Mouse (Mus musculus) midbrain, embryonic 14.5 days (tissue): ENCODE results near the gene Wdcp. TPM values are rescaled to one million over a fixed set of nuclear protein-coding genes. Genes with fewer than 3 reads are reported as not detected.

Experiments used
- ATAC-seq: fragments of 200-750 bp; cut with Nextera tagmentation; 2 replicates; pipeline ENCODE4 v1.8.0; 2017; ENCODE audit warnings: moderate number of reproducible peaks, moderate library complexity; ENCODE audit not compliant: low FRiP score, low TSS enrichment
- DNase-seq: peaks from one replicate; pipeline ENCODE4 v3.0.0-alpha.2; 2015
- H3K27ac ChIP-seq: fragments of 300-500 bp; sonication (generic); replicated peaks from 2 replicates; pipeline ENCODE4 v1.5.1; 2014; ENCODE audit warnings: mild to moderate bottlenecking, low read depth, low read length, moderate library complexity
- H3K27me3 ChIP-seq: fragments of 300-500 bp; sonication (generic); 2 replicates; pipeline ENCODE4 v1.6.1; 2014; ENCODE audit warnings: low read length, control low read depth, mixed read lengths; ENCODE audit not compliant: control insufficient read depth, insufficient read depth
- H3K36me3 ChIP-seq: fragments of 300-500 bp; sonication (generic); 2 replicates; pipeline ENCODE4 v1.6.1; 2014; ENCODE audit warnings: low read length, control low read depth; ENCODE audit not compliant: control insufficient read depth, insufficient read depth
- H3K4me1 ChIP-seq: fragments of 300-500 bp; sonication (generic); 2 replicates; pipeline ENCODE4 v1.6.1; 2014; ENCODE audit warnings: mild to moderate bottlenecking, antibody characterized with exemption, low read length, control low read depth; ENCODE audit not compliant: control insufficient read depth, insufficient read depth
- H3K4me2 ChIP-seq: fragments of 300-500 bp; sonication (generic); 2 replicates; pipeline ENCODE4 v1.6.1; 2014; ENCODE audit warnings: mild to moderate bottlenecking, low read length, moderate library complexity
- H3K4me3 ChIP-seq: fragments of 300-500 bp; sonication (generic); replicated peaks from 2 replicates; pipeline ENCODE4 v1.5.1; 2014; ENCODE audit warnings: low read depth, low read length
- H3K9ac ChIP-seq: fragments of 300-500 bp; sonication (generic); replicated peaks from 2 replicates; pipeline ENCODE4 v1.6.1; 2014; ENCODE audit warnings: mild to moderate bottlenecking, low read length, moderate library complexity
- H3K9me3 ChIP-seq: fragments of 300-500 bp; sonication (generic); 2 replicates; pipeline ENCODE4 v1.6.1; 2016; ENCODE audit warnings: low read length, control low read depth, mixed read lengths; ENCODE audit not compliant: control insufficient read depth
- WGBS: fragments of 180-500 bp; shearing (Covaris S2); extraction: QIAGEN DNeasy Blood & Tissue Kit; methylation state at CpG from one replicate; pipeline ENCODE4 v1.1.7; 2014; 5-methylcytosine and 5-hydroxymethylcytosine counted together
- polyA plus RNA-seq: library from polyadenylated mRNA; unstranded; fragments of >200 nt; fragmentation: Nextera tagmentation; extraction: Ambion mirVana; gene quantifications from 2 replicates; pipeline ENCODE4 v1.2.1, GENCODE M21; 2014

Gene Wdcp
- polyA plus RNA-seq, 1 experiment from 2014 or later = 10.8 TPM

GRCm38 (mm10) chr12:4889251-4889650, 46.1 kb downstream of the Wdcp start:
- ATAC-seq = no peak
- 89% methylated on average over 2 of the region's 2 CpGs for WGBS

GRCm38 (mm10) chr12:4889891-4890290, 46.8 kb downstream of the Wdcp start:
- no peak for ATAC-seq
- WGBS = 92% methylated on average over 1 of the region's 1 CpGs
- no peaks in the 10 kb centered on the region for H3K9me3 ChIP-seq
- no peaks in the 10 kb centered on the region for H3K4me1 ChIP-seq
- no peak overlapping the region for H3K4me3 ChIP-seq
- H3K27ac ChIP-seq = no peak overlapping the region
- peaks cover 29% of the 10 kb centered on the region for H3K36me3 ChIP-seq
- no peak overlapping the region for H3K9ac ChIP-seq
- no peaks in the 10 kb centered on the region for H3K27me3 ChIP-seq
- no peak overlapping the region for H3K4me2 ChIP-seq
- no peak for DNase-seq

More at GRCm38 (mm10) chr12:4889251-4889650, 46.1 kb downstream of the Wdcp start:
- DNase-seq = no peak
- no peak overlapping the region for H3K27ac ChIP-seq
- peaks cover 28% of the 10 kb centered on the region for H3K36me3 ChIP-seq
- H3K9ac ChIP-seq = no peak overlapping the region
- H3K9me3 ChIP-seq = no peaks in the 10 kb centered on the region
- H3K4me1 ChIP-seq = no peaks in the 10 kb centered on the region
- H3K4me3 ChIP-seq = no peak overlapping the region
- no peak overlapping the region for H3K4me2 ChIP-seq
- H3K27me3 ChIP-seq = no peaks in the 10 kb centered on the region

- no peak overlapping the region for H3K4me3 ChIP-seq
- DNase-seq = no peak
- 89% methylated on average over 5 of the region's 5 CpGs for WGBS
- no peaks in the 10 kb centered on the region for H3K4me1 ChIP-seq
- H3K27ac ChIP-seq = no peak overlapping the region
- H3K9ac ChIP-seq = no peak overlapping the region
- H3K4me2 ChIP-seq = no peak overlapping the region
- no peak for ATAC-seq
- H3K9me3 ChIP-seq = no peaks in the 10 kb centered on the region
- H3K36me3 ChIP-seq = peaks cover 14% of the 10 kb centered on the region; the same call in 1 of the 2 replicates
- H3K27me3 ChIP-seq = no peaks in the 10 kb centered on the region
These were observed 54.9 kb downstream of the Wdcp start for GRCm38 (mm10) chr12:4898024-4898423.

GRCm38 (mm10) chr12:4905946-4906345, 62.8 kb downstream of the Wdcp start:
- Histone ChIP-seq H3K27me3 (no peaks in the 10 kb centered on the region), H3K9ac (no peak overlapping the region), H3K9me3 (no peaks in the 10 kb centered on the region), H3K4me3 (no peak overlapping the region), H3K36me3 (peaks cover 3% of the 10 kb centered on the region; the same call in 1 of the 2 replicates), H3K4me2 (no peak overlapping the region; the same call in 1 of the 2 replicates), H3K4me1 (peaks cover 3% of the 10 kb centered on the region; the same call in 1 of the 2 replicates), H3K27ac (no peak overlapping the region)
- 80% methylated on average over 7 of the region's 7 CpGs for WGBS
- ATAC-seq = no peak
- DNase-seq = peak; percentile 26

- Histone ChIP-seq H3K9ac (peak overlapping the region; percentile 73; the same call in 1 of the 2 replicates), H3K4me2 (peak overlapping the region; percentile 72), H3K4me3 (peak overlapping the region; percentile 65), H3K9me3 (no peaks in the 10 kb centered on the region), H3K27me3 (no peaks in the 10 kb centered on the region), H3K4me1 (peaks cover 3% of the 10 kb centered on the region; the same call in 1 of the 2 replicates), H3K27ac (no peak overlapping the region), H3K36me3 (peaks cover 2% of the 10 kb centered on the region; the same call in 1 of the 2 replicates)
- no peak for ATAC-seq
- WGBS = 70% methylated on average over 7 of the region's 7 CpGs
- no peak for DNase-seq
These were observed 63.4 kb downstream of the Wdcp start for GRCm38 (mm10) chr12:4906476-4906875.

- Histone ChIP-seq H3K4me1 (peaks cover 3% of the 10 kb centered on the region; the same call in 1 of the 2 replicates), H3K27me3 (no peaks in the 10 kb centered on the region), H3K9me3 (no peaks in the 10 kb centered on the region), H3K27ac (peak within 1 kb of the TSS; percentile 84), H3K4me2 (peak within 1 kb of the TSS; percentile 72), H3K36me3 (no peaks in the 10 kb centered on the region), H3K4me3 (peak within 1 kb of the TSS; percentile 65), H3K9ac (peak within 1 kb of the TSS; percentile 73)
- DNase-seq = peak; percentile 97
- peak; percentile 93 for ATAC-seq
- 1% methylated on average over 124 of the region's 125 CpGs for WGBS
These were observed 64.1 kb downstream of the Wdcp start, which contains the start of gene Ubxn2a for GRCm38 (mm10) chr12:4906951-4907906. Ubxn2a (minus strand) TSS chr12:4907705.

- no peaks in the 10 kb centered on the region for H3K27me3 ChIP-seq
- no peak overlapping the region for H3K9ac ChIP-seq
- no peak for DNase-seq
- H3K9me3 ChIP-seq = no peaks in the 10 kb centered on the region
- no peak overlapping the region for H3K4me3 ChIP-seq
- H3K4me2 ChIP-seq = no peak overlapping the region
- peaks cover 3% of the 10 kb centered on the region; the same call in 1 of the 2 replicates for H3K4me1 ChIP-seq
- WGBS = 93% methylated on average over 7 of the region's 7 CpGs
- ATAC-seq = no peak
- no peaks in the 10 kb centered on the region for H3K36me3 ChIP-seq
- no peak overlapping the region for H3K27ac ChIP-seq
These were observed 65.3 kb downstream of the Wdcp start for GRCm38 (mm10) chr12:4908391-4908790.
